Mouse (Mus musculus) spleen, adult 18-20 months (tissue): ENCODE results near the gene Ccdc24.

ENCODE experiments used
- DNase-seq, 2 experiments: peaks; one replicate each; pipeline ENCODE4 v3.0.0; 2022; ENCODE audit warnings: mixed read lengths in 2 of 2

The Ccdc24 gene

GRCm38 (mm10) chr4:117872471-117872886 lies at the start of gene Ccdc24:
Ccdc24 (minus strand) TSS chr4:117872557.
- no peak for DNase-seq

DNA sequence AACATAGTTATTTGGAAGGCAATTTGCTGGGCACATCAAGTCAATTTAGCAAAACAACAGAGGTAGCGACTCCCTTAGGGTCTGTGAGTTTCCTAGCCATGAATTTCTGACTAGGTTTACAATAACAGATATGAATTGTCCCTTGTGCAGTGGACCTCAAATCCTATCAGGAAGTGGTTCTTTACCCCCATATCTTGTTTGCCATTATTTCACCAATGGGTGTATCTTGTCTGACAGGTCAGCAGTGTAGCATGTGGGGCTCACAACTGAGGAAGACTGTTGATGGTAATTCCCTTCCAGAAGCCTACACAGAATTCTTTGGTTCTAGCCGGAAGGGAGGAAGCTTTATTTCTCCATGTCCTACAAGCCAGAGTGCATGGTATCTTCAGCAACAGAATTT lies 49.0 kb upstream of the Ccdc24 start:
- no peak for DNase-seq

GRCm38 (mm10) chr4:117918762-117919161 lies 46.4 kb upstream of the Ccdc24 start:
- no peak for DNase-seq

DNA sequence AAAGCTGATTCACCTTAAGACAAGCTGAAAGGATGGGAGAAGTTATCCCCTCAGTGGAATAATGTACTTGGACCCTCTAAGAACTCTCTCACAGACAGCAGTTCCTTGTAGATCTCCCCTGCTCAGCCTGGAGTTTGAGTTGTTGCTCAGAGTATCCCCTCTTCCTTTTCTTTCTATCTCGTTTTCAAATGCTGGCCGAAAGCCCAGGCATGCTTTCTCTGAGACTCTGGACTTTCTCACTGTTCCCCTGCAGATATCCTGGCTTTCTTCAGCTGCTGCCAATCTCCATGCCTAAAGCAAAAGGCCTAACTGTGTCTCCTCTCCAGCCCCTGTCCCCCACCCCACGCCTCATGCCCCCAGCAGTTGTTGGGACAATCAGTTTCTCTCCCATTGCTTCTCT lies 45.9 kb upstream of the Ccdc24 start:
- DNase-seq: no peak

DNA sequence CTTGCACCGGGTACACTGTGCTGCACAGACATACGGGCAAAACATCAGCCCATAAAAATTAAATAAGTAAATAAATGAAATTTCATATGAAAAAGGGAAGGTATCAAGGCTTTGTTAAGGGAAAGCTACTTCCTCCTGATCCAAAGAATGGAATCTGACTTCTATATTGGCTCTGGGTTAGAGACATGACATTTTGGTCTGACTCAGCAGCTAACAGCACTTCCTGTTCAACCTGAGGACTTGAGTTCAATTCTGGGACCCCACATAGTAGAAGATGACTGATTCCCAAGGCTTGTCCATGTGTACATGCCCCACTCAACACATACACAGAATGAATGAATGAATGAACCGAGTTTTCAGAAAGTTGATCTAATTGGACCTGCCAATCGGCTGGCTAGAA lies 45.5 kb upstream of the Ccdc24 start:
- DNase-seq: no peak

DNA sequence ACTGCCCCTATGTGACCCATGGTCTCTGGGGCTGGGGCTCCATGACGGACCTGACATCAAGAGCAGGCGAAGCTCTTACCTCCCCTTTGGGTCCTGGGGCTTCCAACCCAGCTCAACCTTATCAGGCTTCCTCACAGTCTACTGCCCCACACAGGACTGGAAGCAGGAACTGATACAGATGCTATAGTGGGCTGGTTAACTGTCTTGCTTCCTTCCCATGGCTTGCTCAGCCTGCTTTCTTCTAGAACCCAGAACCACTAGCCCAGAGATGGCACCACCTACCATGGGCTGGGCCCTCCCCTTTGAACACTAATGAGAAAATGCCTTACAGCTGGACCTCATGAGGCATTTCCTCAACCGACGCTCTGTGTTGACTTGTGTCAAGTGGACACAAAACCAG lies 45.0 kb upstream of the Ccdc24 start:
- no peak for DNase-seq

GRCm38 (mm10) chr4:117916386-117916785 lies 44.0 kb upstream of the Ccdc24 start:
- DNase-seq: no peak

DNA sequence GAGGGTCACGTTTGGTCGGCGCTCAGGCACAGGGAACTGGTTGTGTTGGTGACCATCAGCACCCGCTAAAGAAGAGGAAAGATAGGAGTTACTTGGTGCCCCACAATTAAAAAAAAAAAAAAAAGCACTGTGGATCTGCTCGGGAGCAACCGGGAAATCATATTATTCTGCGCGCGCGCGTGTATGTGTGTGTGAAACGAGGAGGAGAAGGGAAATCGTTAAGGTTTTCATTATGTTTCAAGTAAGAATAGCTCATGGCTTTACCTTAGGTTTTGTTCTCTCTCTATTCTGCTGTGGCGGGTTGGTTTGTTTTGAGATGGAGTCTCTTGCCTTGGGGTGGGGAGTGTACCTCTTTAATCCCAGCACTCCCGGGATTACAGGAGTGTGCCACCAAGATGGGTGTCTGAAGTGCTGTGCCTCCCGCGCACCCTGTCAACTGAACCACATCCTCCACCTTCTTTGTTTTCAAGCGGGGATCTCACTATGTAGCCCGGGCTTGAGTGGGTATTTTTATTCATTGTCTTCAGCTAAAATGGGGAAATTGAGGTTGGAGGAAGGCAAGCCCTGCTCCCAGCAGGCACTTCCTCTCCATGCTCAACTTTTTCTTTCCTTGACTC lies 43.2 kb upstream of the Ccdc24 start:
- DNase-seq: no peak

GRCm38 (mm10) chr4:117914591-117915442 lies 42.5 kb upstream of the Ccdc24 start, which contains the start of gene Ipo13:
Ipo13 (minus strand) TSS chr4:117914999.
- DNase-seq: peak; percentile 81 to 93

DNA sequence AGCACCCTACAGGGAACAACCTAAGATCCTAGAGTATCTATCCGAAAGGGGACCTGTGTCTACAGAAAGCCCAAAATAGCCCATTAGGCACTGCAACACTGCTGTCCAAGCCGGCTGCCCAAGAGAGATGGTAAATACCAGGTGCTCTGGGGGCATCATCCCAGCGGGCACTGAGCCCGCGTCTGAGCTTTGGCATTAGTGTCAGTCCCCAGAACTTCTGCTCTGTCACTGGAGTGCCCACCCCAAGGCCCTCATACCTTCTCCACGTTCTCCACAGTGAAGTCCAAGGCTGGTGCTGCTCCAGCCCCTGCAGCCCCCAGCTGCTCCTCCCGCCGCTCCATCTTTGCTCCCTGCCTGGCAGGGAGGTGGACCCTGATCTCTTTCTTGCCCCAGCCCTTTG lies 41.7 kb upstream of the Ccdc24 start:
- no peak for DNase-seq

DNA sequence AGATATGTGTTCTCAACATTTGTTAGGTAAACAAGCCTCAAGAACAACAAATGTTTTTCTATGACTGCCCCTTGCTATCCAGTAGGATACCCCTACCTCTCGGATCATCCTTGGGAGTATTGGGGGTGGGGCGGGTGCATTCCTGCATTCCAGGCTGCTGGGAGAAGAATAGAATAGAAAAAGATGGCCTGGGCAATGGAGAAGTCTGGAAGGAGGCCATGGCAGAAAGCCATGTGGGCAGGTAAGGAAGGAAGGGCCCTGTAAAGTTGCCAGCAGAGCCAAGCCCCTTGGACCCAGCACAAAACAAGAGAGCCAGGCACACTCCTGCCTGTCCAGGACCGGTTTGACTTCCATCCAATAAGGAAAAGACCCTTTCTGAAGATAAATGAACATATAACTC lies 41.1 kb upstream of the Ccdc24 start:
- no peak for DNase-seq

- no peak for DNase-seq
Measured at GRCm38 (mm10) chr4:117912685-117913273, 40.4 kb upstream of the Ccdc24 start.

GRCm38 (mm10) chr4:117912131-117912561 lies 39.8 kb upstream of the Ccdc24 start:
- no peak for DNase-seq

DNA sequence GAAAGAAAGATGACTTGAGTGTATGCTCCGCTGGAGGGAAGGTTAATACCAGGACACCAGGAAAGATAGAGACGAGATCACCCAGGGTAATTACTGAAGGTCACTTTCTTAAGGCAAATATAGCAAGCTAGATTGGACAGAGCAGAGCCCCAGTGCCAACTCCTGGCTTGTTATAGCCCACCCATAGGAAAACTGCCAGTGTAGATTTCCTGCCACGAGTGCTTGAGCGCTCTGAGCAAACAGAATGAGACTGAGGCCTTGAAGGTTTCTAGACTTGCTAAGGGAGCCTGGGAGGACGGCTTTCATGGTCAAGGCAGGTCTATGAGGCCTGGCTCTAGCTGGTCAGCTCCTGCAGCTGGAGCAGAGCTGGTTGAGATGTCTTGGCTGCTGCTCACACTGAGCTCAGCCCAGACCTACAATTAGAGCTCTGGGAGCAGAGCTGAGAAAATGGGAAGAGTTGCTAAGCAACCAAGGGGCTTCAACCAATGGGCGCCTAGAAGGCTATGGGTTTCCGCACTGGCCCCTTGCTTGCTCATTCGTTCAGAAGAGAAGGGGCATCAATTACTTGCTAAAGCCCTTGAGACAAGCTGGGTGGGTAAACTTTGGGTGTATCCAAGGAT lies 36.6 kb upstream of the Ccdc24 start:
- no peak for DNase-seq

GRCm38 (mm10) chr4:117906196-117906595 lies 33.8 kb upstream of the Ccdc24 start:
- no peak for DNase-seq

DNA sequence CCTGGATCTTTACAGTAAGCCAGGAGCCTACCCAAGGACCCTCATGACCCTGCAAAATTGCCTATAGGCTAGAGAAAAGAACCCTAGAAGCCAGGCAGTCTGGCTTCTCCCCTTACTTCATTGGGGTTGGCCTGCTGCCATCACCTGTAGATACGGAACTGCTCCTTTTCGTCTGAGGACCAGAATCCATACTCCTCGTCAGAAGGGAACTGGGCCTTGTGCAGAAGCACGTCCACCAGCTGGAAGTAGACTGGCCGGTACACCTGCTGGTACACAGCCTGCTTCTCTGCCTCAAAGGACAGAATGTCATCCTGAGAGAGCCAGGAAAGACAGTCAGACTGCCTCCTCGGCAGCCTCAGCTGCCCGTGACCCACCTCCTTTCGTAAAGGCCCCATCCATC lies 32.4 kb upstream of the Ccdc24 start:
- no peak for DNase-seq

GRCm38 (mm10) chr4:117904094-117904493 lies 31.7 kb upstream of the Ccdc24 start:
- no peak for DNase-seq

DNA sequence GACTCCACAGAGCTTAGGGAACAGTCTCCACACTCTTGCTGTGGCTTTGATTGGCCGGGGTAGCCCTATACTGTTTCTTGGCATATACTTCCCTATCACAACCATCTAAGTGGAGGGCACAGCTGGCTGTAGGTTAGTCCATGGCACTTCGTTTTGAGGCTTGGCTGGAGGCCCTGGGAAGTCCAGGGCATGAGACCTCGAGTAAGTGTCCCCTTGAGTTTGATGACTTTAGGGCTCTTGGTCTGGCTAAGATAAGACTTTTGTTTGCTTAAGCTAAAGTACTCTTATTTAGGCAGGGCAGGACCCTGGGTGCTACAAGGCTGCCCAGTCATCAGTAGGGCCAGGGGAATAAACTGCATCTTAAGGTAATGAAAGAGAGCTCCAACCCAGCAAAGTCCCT lies 25.8 kb upstream of the Ccdc24 start:
- no peak for DNase-seq

DNA sequence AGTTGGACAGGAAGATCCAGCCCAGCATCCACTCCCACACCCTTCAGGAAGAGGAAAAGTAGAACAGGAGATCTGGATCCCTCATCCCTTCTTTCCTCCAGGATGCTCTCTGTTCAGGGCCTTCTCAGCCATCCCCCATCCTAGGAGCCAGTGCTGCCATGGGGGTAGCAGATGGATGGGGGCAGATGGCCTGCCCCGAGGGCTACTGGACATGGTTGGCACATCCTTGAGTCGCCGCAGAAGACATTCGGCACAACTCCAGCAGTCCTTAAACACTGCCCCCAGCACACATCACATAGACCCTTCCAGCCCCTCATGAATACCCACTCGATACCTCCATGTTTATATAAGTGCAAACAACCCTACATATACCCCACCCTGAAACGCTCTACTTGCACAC lies 23.7 kb upstream of the Ccdc24 start:
- no peak for DNase-seq

GRCm38 (mm10) chr4:117895339-117895738 lies 23.0 kb upstream of the Ccdc24 start:
- DNase-seq: no peak

- DNase-seq: no peak
Measured at GRCm38 (mm10) chr4:117894601-117895000, 22.2 kb upstream of the Ccdc24 start.

DNA sequence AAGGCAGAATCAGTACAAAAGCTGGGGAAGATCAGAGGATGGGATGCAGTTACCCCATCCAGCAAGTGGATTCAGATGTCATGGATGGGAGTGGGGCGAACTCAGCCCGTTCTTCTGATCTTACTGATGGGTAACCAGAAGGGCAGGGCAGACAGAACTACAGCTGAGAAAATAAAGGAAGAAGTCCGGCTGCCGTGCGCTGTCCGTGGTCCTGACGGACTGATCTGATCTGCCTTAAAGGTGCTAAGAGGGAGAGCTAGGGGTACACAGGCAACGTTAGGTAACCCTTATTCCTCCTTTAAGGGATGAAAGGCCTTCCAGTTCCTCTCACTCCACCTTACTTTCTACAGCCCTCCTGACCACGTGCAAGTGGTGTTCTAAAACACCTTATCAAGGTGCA lies 21.0 kb upstream of the Ccdc24 start:
- DNase-seq: peak; percentile 45 to 71

GRCm38 (mm10) chr4:117891738-117892161 lies 19.4 kb upstream of the Ccdc24 start, which contains the start of gene Dph2:
Dph2 (minus strand) TSS chr4:117892032.
- DNase-seq: peak; percentile 65 to 77
